Comparison of ENCODE assay signal across 27 mouse cellular contexts in the genomic region with DNA sequence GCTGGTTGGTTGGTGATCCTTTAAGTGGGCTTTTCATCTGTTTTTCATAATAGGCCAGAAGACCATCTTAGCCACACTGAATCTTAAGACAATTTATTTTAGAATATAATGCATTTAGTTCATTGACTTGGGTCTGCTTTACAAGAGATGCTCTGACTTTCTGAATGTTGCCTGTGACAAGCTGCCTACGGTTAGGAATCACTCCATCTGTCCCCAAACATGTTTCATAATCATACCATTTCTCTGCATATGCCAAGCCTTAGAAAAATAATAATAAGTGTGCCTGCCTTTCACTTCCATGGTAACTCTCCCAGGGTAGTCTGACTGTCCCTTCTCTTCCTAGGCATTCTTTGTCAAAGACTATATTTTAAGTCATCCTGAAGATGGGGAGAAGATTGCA.
"Had no signal": no experiment of that assay in that cellular context is flagged by ENCODE, and none has a peak within 500 bp of the region (broad histone marks: within the 10 kb centered on the region; RNA-seq: fewer than 3 reads in every experiment).

No protein-coding gene starts in this region.

- H3K4me3 ChIP-seq: embryonic facial prominence, embryonic 10.5 days; embryonic facial prominence, embryonic 12.5 days; embryonic facial prominence, embryonic 13.5 days; embryonic facial prominence, embryonic 15.5 days; erythroblast, embryonic 14.5 days; forebrain, embryonic 10.5 days; forebrain, embryonic 12.5 days; forebrain, embryonic 13.5 days; forebrain, embryonic 15.5 days; gastrocnemius, adult 2 months; heart, adult 2 months; heart, embryonic 10.5 days had no signal

- ATAC-seq: forebrain, embryonic 13.5 days; forebrain, embryonic 14.5 days; forebrain, embryonic 15.5 days; forebrain, embryonic 16.5 days; forebrain, postnatal 0 days had no signal

- H3K27ac ChIP-seq: embryonic facial prominence, embryonic 10.5 days; embryonic facial prominence, embryonic 12.5 days; embryonic facial prominence, embryonic 13.5 days; embryonic facial prominence, embryonic 15.5 days; forebrain, embryonic 10.5 days; forebrain, embryonic 12.5 days; forebrain, embryonic 13.5 days; forebrain, embryonic 15.5 days; gastrocnemius, adult 2 months; heart, adult 2 months; heart, embryonic 10.5 days had no signal

- DNase-seq: cerebellum, adult 9-10 months; cerebellum, adult 9-11 months; cerebellum, postnatal 10 days; cerebellum, postnatal 14 days; cerebellum, postnatal 25 days; cerebellum, postnatal 36 days; embryo, embryonic 11 days; forebrain, postnatal 0 days; gastrocnemius, adult 2 months; gastrocnemius, postnatal 10 days; gastrocnemius, postnatal 14 days; gastrocnemius, postnatal 25 days; gastrocnemius, postnatal 36 days; heart, adult 18-20 months; heart, adult 2 months had no signal
